Mouse (Mus musculus) lung, adult 2 months (tissue): ENCODE measurements around the gene Dock4.

Experiments
- CTCF ChIP-seq: fragments of 200-500 bp; IDR thresholded peaks from 2 replicates; pipeline ENCODE4 v1.5.1; 2011; ENCODE audit warnings: mild to moderate bottlenecking, low read length, control low read depth; ENCODE audit not compliant: insufficient read depth
- POLR2A ChIP-seq: fragments of 200-500 bp; IDR thresholded peaks from 2 replicates; pipeline ENCODE4 v1.6.1; 2011; ENCODE audit warnings: low read depth, mild to moderate bottlenecking, control low read depth, low read length, borderline replicate concordance; ENCODE audit errors: extremely low read depth

DNA sequence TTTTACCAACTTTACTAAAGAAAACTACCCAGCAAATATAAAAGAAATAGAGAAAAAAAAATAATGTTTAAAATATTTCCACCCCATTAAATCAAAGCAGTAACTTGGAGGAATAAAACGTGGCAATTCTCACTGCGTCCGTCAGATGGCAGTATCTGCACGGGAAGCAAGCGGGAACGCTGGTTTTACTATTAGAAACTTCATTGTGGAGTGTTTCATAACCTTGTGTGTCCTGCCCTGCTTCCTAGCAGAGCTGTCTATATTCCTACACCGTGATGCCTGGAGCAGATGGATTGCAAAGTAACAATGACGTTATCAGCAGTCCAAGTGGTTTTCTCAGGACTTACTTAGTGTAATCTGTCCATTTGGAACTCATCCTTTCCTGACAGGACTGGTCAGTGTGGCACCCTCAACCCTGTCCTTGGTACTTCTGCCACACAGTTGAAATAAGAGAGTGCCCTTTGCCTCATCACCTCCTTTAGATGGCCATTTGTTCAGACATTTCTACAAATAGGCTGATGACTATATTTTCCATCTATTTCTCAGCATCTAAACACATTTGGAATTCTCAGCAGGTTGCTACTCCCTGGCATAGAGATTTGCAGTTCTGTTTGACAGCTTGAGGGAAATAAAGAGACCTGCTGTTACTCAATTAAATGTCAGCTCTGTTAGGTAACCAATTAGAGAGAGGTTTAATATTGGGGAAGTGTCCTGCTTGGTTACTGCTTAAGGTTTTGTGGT is 392.0 kb downstream of the Dock4 start:
- TF ChIP-seq POLR2A (no peak), CTCF (peak; percentile 92)
